23 mouse cellular contexts compared by ENCODE assay signal in genomic region chr2:35530732-35531131, GRCm38 (mm10). TPM values are rescaled to one million over a fixed set of nuclear protein-coding genes. Genes with fewer than 3 reads are reported as not detected.
DNase-seq lines count a peak whose midpoint lies in the region; ATAC-seq and TF ChIP-seq lines count a peak whose summit lies in the region.
"Had no signal": no experiment of that assay in that cellular context is flagged by ENCODE, and none has a peak within 500 bp of the region (broad histone marks: within the 10 kb centered on the region; RNA-seq: fewer than 3 reads in every experiment).

No protein-coding gene starts in this region.

- 78% methylated on average over 10 of the region's 10 CpGs for WGBS in stomach, embryonic 16.5 days
- WGBS in stomach, postnatal 0 days = 83% methylated on average over 10 of the region's 10 CpGs
- WGBS in heart, embryonic 10.5 days = 83% methylated on average over 10 of the region's 10 CpGs

- H3K27me3 ChIP-seq in stomach, embryonic 16.5 days (ENCODE audit: control insufficient read depth, insufficient read depth, low read length) = no peaks in the 10 kb centered on the region
- H3K27me3 ChIP-seq in stomach, postnatal 0 days (ENCODE audit: control insufficient read depth, insufficient read depth, low read length) = no peaks in the 10 kb centered on the region
- no peaks in the 10 kb centered on the region for H3K27me3 ChIP-seq in heart, embryonic 10.5 days (ENCODE audit: insufficient read depth, poor library complexity, severe bottlenecking)
- H3K27me3 ChIP-seq: CH12.LX; embryonic facial prominence, embryonic 13.5 days; embryonic facial prominence, embryonic 15.5 days; forebrain, embryonic 12.5 days; Patski had no signal

- H3K4me1 ChIP-seq in stomach, embryonic 16.5 days (ENCODE audit: control insufficient read depth, insufficient read depth, low read length) = peaks cover 2% of the 10 kb centered on the region; the same call in 1 of the 2 replicates
- H3K4me1 ChIP-seq in stomach, postnatal 0 days (replicated peaks; ENCODE audit: control insufficient read depth, insufficient read depth) = no peaks in the 10 kb centered on the region
- H3K4me1 ChIP-seq in heart, embryonic 10.5 days = no peaks in the 10 kb centered on the region; the same call in 1 of the 2 replicates
- H3K4me1 ChIP-seq: embryonic facial prominence, embryonic 13.5 days; forebrain, embryonic 10.5 days had no signal

- H3K9me3 ChIP-seq in stomach, embryonic 16.5 days (replicated peaks; ENCODE audit: control insufficient read depth, low read length) = no peaks in the 10 kb centered on the region; the same call in 1 of the 2 replicates
- H3K9me3 ChIP-seq in stomach, postnatal 0 days (ENCODE audit: control insufficient read depth, low read length) = no peaks in the 10 kb centered on the region
- no peaks in the 10 kb centered on the region for H3K9me3 ChIP-seq in heart, embryonic 10.5 days
- H3K9me3 ChIP-seq: embryonic facial prominence, embryonic 13.5 days; embryonic facial prominence, embryonic 15.5 days; forebrain, embryonic 12.5 days had no signal

- DNase-seq in stomach, postnatal 0 days (ENCODE audit: low spot score) = no peak
- DNase-seq in heart, embryonic 10.5 days (ENCODE audit: low spot score) = no peak
- DNase-seq: adrenal gland, adult 8-10 months; adrenal gland, postnatal 14 days; adrenal gland, postnatal 36 days; cerebellum, adult 11-12 months; cerebellum, adult 2 months; cerebellum, adult 9-10 months; cerebellum, postnatal 10 days; cerebellum, postnatal 25 days; embryo, embryonic 11 days had no signal

- no peaks in the 10 kb centered on the region for H3K36me3 ChIP-seq in stomach, embryonic 16.5 days (ENCODE audit: control insufficient read depth, insufficient read depth, low read length)
- no peaks in the 10 kb centered on the region for H3K36me3 ChIP-seq in stomach, postnatal 0 days (ENCODE audit: control insufficient read depth, insufficient read depth, low read length)
- H3K36me3 ChIP-seq in heart, embryonic 10.5 days = no peaks in the 10 kb centered on the region
- H3K36me3 ChIP-seq: embryonic facial prominence, embryonic 13.5 days; embryonic facial prominence, embryonic 15.5 days; forebrain, embryonic 10.5 days; forebrain, embryonic 12.5 days; G1E had no signal

- ATAC-seq in stomach, embryonic 16.5 days (ENCODE audit: insufficient read depth, low FRiP score) = 0 out of 2 replicates have a peak, but pooled peaks have one; percentile 29
- no peak for ATAC-seq in stomach, postnatal 0 days (ENCODE audit: low FRiP score, low TSS enrichment)
- ATAC-seq in granulocyte monocyte progenitor cell, adult 5-6 weeks (replicated peaks; ENCODE audit: poor library complexity, severe bottlenecking) = peak; percentile 71
- no peak for ATAC-seq in CD4-positive, CD25-positive, alpha-beta regulatory T cell, adult 4 months
- ATAC-seq: activated CD4-positive, CD25-positive, alpha-beta regulatory T cell, adult 4 months; Patski had no signal

- H3K4me3 ChIP-seq in stomach, embryonic 16.5 days (replicated peaks; ENCODE audit: low read length) = no peak overlapping the region
- H3K4me3 ChIP-seq in stomach, postnatal 0 days (ENCODE audit: low read depth, low read length) = no peak overlapping the region
- no peak overlapping the region for H3K4me3 ChIP-seq in heart, embryonic 10.5 days
- H3K4me3 ChIP-seq: embryonic facial prominence, embryonic 13.5 days; embryonic facial prominence, embryonic 15.5 days; erythroblast, embryonic 14.5 days; forebrain, embryonic 10.5 days; forebrain, embryonic 12.5 days had no signal

- no peak for TF ChIP-seq EP300 in stomach, postnatal 0 days (optimal IDR thresholded peaks at IDR 0.05)

- H3K4me2 ChIP-seq in stomach, embryonic 16.5 days (ENCODE audit: low read depth, low read length) = no peak overlapping the region
- H3K4me2 ChIP-seq in stomach, postnatal 0 days (replicated peaks; ENCODE audit: low read depth) = no peak overlapping the region
- H3K4me2 ChIP-seq: embryonic facial prominence, embryonic 13.5 days; embryonic facial prominence, embryonic 15.5 days; forebrain, embryonic 12.5 days had no signal

- no peak for TF ChIP-seq CTCF in stomach, postnatal 0 days (IDR thresholded peaks at IDR 0.05; ENCODE audit: low read depth)

- H3K27ac ChIP-seq in stomach, embryonic 16.5 days (ENCODE audit: low read length) = no peak overlapping the region
- H3K27ac ChIP-seq in stomach, postnatal 0 days (replicated peaks) = no peak overlapping the region
- no peak overlapping the region for H3K27ac ChIP-seq in heart, embryonic 10.5 days
- H3K27ac ChIP-seq: embryonic facial prominence, embryonic 13.5 days; embryonic facial prominence, embryonic 15.5 days; forebrain, embryonic 10.5 days; forebrain, embryonic 12.5 days had no signal

- H3K9ac ChIP-seq in stomach, embryonic 16.5 days (ENCODE audit: low read length) = no peak overlapping the region
- H3K9ac ChIP-seq in stomach, postnatal 0 days (ENCODE audit: low read length) = no peak overlapping the region
- H3K9ac ChIP-seq: embryonic facial prominence, embryonic 13.5 days; embryonic facial prominence, embryonic 15.5 days; forebrain, embryonic 12.5 days had no signal

RNA-seq across cellular contexts. Expression of gene Dab2ip, which starts 27.3 kb away (rescaled TPM):
- polyA plus RNA-seq in stomach, embryonic 16.5 days (2015; fragmentation: Nextera tagmentation; extraction: Ambion mirVana) = 29.2 and 31.2 TPM in 2 replicates
- 46.4 and 48.1 TPM in 2 replicates for polyA plus RNA-seq in stomach, postnatal 0 days (2015; fragmentation: Nextera tagmentation; extraction: Ambion mirVana)
- 3.6 and 8.0 TPM in 2 replicates for total RNA-seq in granulocyte monocyte progenitor cell, adult 5-6 weeks (2014; fragmentation: Nextera tagmentation)
- 3.0 and 3.9 TPM in 2 replicates for total RNA-seq in granulocyte monocyte progenitor cell, adult 5-6 weeks (2017)
- under 1 TPM; 0.30 to 0.53 TPM for polyA plus RNA-seq in CD4-positive, CD25-positive, alpha-beta regulatory T cell, adult 4 months (2017; shearing (Covaris generic))
- polyA plus RNA-seq in heart, embryonic 10.5 days (2016; fragmentation: Nextera tagmentation; extraction: Ambion mirVana) = 47.6 and 49.0 TPM in 2 replicates

Comparison
In these comparisons a context has a peak if more than half of its experiments do, and no peak if none do; other contexts are left out.
1. ATAC-seq: peak in stomach, embryonic 16.5 days (single experiment) and granulocyte monocyte progenitor cell, adult 5-6 weeks (single experiment); none in stomach, postnatal 0 days (single experiment) and CD4-positive, CD25-positive, alpha-beta regulatory T cell, adult 4 months (single experiment).
2. RNA of gene Dab2ip, which starts 27.3 kb away (polyA plus RNA-seq): 47.6 to 49.0 TPM in heart, embryonic 10.5 days, 46.4 to 48.1 TPM in stomach, postnatal 0 days and 29.2 to 31.2 TPM in stomach, embryonic 16.5 days; 0.30 to 0.53 TPM in CD4-positive, CD25-positive, alpha-beta regulatory T cell, adult 4 months; every median in the first group is over 10 times any median in the second.